Comparison of ENCODE assay signal across 7 mouse cellular contexts in the genomic region with DNA sequence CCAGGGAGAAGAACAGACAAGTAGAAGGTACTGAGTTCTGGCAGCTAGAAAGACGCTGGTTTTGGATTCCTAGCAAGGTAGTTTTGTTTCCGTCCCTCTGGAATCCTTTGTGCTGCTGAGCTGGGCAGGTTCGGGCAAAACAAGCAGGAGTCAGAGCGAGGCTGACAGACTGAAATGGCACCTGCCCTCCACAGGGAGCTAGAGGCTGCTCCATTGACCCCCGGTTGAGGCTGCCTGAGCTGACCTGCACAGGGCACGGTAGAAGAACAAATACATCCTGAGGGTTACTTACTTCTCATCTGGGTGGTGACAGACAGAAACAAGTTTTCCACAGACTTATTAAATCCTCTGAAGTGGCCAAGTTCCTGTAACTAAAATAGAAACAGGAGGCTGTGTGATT. TPM values are rescaled to one million over a fixed set of nuclear protein-coding genes. Genes with fewer than 3 reads are reported as not detected.
A peak's percentile ranks its signal among the peaks of the same experiment; 100 is the strongest.
DNase-seq lines count a peak whose midpoint lies in the region; ATAC-seq and TF ChIP-seq lines count a peak whose summit lies in the region.
"Not testable (repeated sequence)": the region's sequence is repeated elsewhere in the genome, so short reads cannot be mapped to it uniquely, and the experiment has no call there.

No protein-coding gene starts in this region.

- ATAC-seq in forebrain, embryonic 13.5 days = peak; percentile 36; the same call in 1 of the 2 replicates
- peak; percentile 23 for ATAC-seq in forebrain, embryonic 16.5 days
- ATAC-seq in heart, embryonic 15.5 days (replicated peaks; ENCODE audit: insufficient number of reproducible peaks, insufficient read depth, low FRiP score, low read depth) = peak; percentile 44; the same call in 1 of the 2 replicates
- ATAC-seq in hindbrain, embryonic 13.5 days (ENCODE audit: low FRiP score) = peak; percentile 56; the same call in 1 of the 2 replicates
- ATAC-seq in lung, postnatal 0 days = peak; percentile 30; the same call in 1 of the 2 replicates
- peak; percentile 64 for ATAC-seq in neural tube, embryonic 11.5 days (ENCODE audit: insufficient read depth, low FRiP score, low TSS enrichment)
- peak; percentile 35 for ATAC-seq in neural tube, embryonic 14.5 days (ENCODE audit: low read depth)

- H3K4me2 ChIP-seq in forebrain, embryonic 13.5 days; forebrain, embryonic 16.5 days (ENCODE audit: low read length); heart, embryonic 15.5 days; hindbrain, embryonic 13.5 days; lung, postnatal 0 days (replicated peaks; ENCODE audit: low read depth, low read length); neural tube, embryonic 11.5 days (ENCODE audit: low read depth); neural tube, embryonic 14.5 days (ENCODE audit: low read depth, low read length): not testable (repeated sequence)

- not testable (repeated sequence) for H3K27ac ChIP-seq in forebrain, embryonic 13.5 days; forebrain, embryonic 16.5 days (ENCODE audit: low read length); heart, embryonic 15.5 days; hindbrain, embryonic 13.5 days; lung, postnatal 0 days (ENCODE audit: low read length); neural tube, embryonic 11.5 days (ENCODE audit: low read depth, low read length); neural tube, embryonic 14.5 days (ENCODE audit: low read depth, low read length)

- not testable (repeated sequence) for H3K4me3 ChIP-seq in forebrain, embryonic 13.5 days; forebrain, embryonic 16.5 days (replicated peaks; ENCODE audit: low read length); heart, embryonic 15.5 days; hindbrain, embryonic 13.5 days; lung, postnatal 0 days (ENCODE audit: low read depth, low read length); neural tube, embryonic 11.5 days (ENCODE audit: low read depth, low read length); neural tube, embryonic 14.5 days (ENCODE audit: low read depth, low read length)

- H3K4me1 ChIP-seq in forebrain, embryonic 13.5 days; forebrain, embryonic 16.5 days (replicated peaks; ENCODE audit: control insufficient read depth, insufficient read depth, low read length); heart, embryonic 15.5 days (replicated peaks); hindbrain, embryonic 13.5 days (replicated peaks); lung, postnatal 0 days (ENCODE audit: insufficient read depth, low read depth, low read length); neural tube, embryonic 11.5 days (ENCODE audit: control insufficient read depth, insufficient read depth, low read length); neural tube, embryonic 14.5 days (ENCODE audit: control insufficient read depth, insufficient read depth, low read length): not testable (repeated sequence)

- not testable (repeated sequence) for TF ChIP-seq EP300 in lung, postnatal 0 days (IDR thresholded peaks at IDR 0.05)

- H3K27me3 ChIP-seq in forebrain, embryonic 13.5 days; forebrain, embryonic 16.5 days (replicated peaks; ENCODE audit: control insufficient read depth, insufficient read depth, low read length); heart, embryonic 15.5 days; hindbrain, embryonic 13.5 days; lung, postnatal 0 days (replicated peaks; ENCODE audit: insufficient read depth, low read length); neural tube, embryonic 11.5 days (ENCODE audit: control insufficient read depth, insufficient read depth, low read length); neural tube, embryonic 14.5 days (ENCODE audit: control insufficient read depth, insufficient read depth, low read length): not testable (repeated sequence)

- DNase-seq in lung, postnatal 0 days (ENCODE audit: low spot score); neural tube, embryonic 11.5 days (ENCODE audit: low spot score): not testable (repeated sequence)

- TF ChIP-seq CTCF in lung, postnatal 0 days (IDR thresholded peaks at IDR 0.05) = not testable (repeated sequence)

- not testable (repeated sequence) for H3K9me3 ChIP-seq in forebrain, embryonic 13.5 days (replicated peaks); forebrain, embryonic 16.5 days (ENCODE audit: control insufficient read depth, low read length); heart, embryonic 15.5 days (replicated peaks); hindbrain, embryonic 13.5 days; lung, postnatal 0 days (ENCODE audit: low read length); neural tube, embryonic 11.5 days (ENCODE audit: control insufficient read depth, low read length); neural tube, embryonic 14.5 days (ENCODE audit: control insufficient read depth, low read length)

- not testable (repeated sequence) for H3K36me3 ChIP-seq in forebrain, embryonic 13.5 days (ENCODE audit: poor library complexity, severe bottlenecking); forebrain, embryonic 16.5 days (ENCODE audit: control insufficient read depth, insufficient read depth); heart, embryonic 15.5 days; hindbrain, embryonic 13.5 days; lung, postnatal 0 days (ENCODE audit: insufficient read depth, low read length); neural tube, embryonic 11.5 days (ENCODE audit: control insufficient read depth, insufficient read depth, low read length); neural tube, embryonic 14.5 days (ENCODE audit: control insufficient read depth, insufficient read depth, low read length)

- H3K9ac ChIP-seq in forebrain, embryonic 13.5 days; forebrain, embryonic 16.5 days (replicated peaks; ENCODE audit: low read depth, low read length); heart, embryonic 15.5 days; hindbrain, embryonic 13.5 days; lung, postnatal 0 days (replicated peaks; ENCODE audit: low read depth); neural tube, embryonic 11.5 days (ENCODE audit: low read length); neural tube, embryonic 14.5 days (replicated peaks; ENCODE audit: low read depth, low read length): not testable (repeated sequence)

- no CpG with 5 or more reads among the region's 6 CpGs for WGBS in forebrain, embryonic 13.5 days
- no CpG with 5 or more reads among the region's 6 CpGs for WGBS in forebrain, embryonic 16.5 days
- WGBS in heart, embryonic 15.5 days = no CpG with 5 or more reads among the region's 6 CpGs
- no CpG with 5 or more reads among the region's 6 CpGs for WGBS in hindbrain, embryonic 13.5 days
- WGBS in lung, postnatal 0 days = no CpG with 5 or more reads among the region's 6 CpGs
- no CpG with 5 or more reads among the region's 6 CpGs for WGBS in neural tube, embryonic 11.5 days
- WGBS in neural tube, embryonic 14.5 days = no CpG with 5 or more reads among the region's 6 CpGs

RNA-seq across cellular contexts. Expression of gene Dynlt1c, which starts 53.5 kb away (rescaled TPM):
- 62.5 and 66.8 TPM in 2 replicates for polyA plus RNA-seq in forebrain, embryonic 13.5 days (2015; fragmentation: Nextera tagmentation; extraction: Ambion mirVana)
- polyA plus RNA-seq in forebrain, embryonic 16.5 days (2015; fragmentation: Nextera tagmentation; extraction: Ambion mirVana) = 45.8 and 62.4 TPM in 2 replicates
- 24.3 and 25.7 TPM in 2 replicates for polyA plus RNA-seq in heart, embryonic 15.5 days (2015; fragmentation: Nextera tagmentation; extraction: Ambion mirVana)
- polyA plus RNA-seq in hindbrain, embryonic 13.5 days (2015; fragmentation: Nextera tagmentation; extraction: Ambion mirVana) = 73.6 and 86.6 TPM in 2 replicates
- 29.1 and 30.1 TPM in 2 replicates for polyA plus RNA-seq in lung, postnatal 0 days (2015; fragmentation: Nextera tagmentation; extraction: Ambion mirVana)
- polyA plus RNA-seq in neural tube, embryonic 11.5 days (2014; fragmentation: Nextera tagmentation; extraction: Ambion mirVana) = 29.8 and 39.6 TPM in 2 replicates
- 68.9 and 84.5 TPM in 2 replicates for polyA plus RNA-seq in neural tube, embryonic 14.5 days (2014; fragmentation: Nextera tagmentation; extraction: Ambion mirVana)
